Mouse (Mus musculus): ENCODE results near the gene Hes3.

The Hes3 gene

DNA sequence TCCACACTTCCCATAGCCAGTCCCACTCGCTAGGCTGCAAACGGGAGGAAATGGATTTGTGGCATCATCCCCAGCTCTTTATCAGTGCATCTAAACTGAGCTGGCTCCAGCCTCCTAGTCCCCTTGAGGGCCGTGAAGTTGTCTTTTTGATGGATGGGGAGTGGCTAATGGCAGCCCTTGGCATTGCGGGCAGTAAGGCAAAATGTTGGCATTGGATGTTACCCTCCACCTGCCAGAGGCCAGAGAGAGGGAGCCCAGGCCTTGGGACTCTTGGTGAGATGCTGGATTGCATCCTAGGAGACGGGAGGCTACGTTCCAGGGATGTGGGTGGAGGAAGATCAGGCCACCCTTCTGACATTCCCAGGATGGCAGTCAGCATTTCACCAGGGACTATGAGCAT lies 14.5 kb upstream of the Hes3 start:
- CTCF ChIA-PET = no interaction called here

DNA sequence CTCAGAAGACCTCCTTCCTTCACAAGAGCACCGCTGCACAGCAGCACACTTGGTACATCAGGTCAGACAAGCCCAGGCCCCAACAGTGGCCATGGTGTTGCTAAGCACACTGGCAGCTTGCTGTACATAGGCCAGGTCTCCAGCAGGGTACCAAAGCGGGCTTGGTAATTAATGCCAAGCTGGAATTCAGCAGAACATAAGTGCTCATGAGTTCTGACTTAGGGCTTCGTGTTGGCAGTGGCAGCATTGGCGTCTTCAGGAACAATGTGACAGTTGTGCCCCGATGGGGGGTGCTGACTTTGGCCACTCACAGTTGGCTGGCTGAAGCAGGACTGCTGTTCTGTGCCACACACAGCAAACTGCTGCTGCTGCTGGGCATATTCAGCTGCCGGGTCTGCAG lies 13.2 kb upstream of the Hes3 start:
- CTCF ChIA-PET = no interaction called here

DNA sequence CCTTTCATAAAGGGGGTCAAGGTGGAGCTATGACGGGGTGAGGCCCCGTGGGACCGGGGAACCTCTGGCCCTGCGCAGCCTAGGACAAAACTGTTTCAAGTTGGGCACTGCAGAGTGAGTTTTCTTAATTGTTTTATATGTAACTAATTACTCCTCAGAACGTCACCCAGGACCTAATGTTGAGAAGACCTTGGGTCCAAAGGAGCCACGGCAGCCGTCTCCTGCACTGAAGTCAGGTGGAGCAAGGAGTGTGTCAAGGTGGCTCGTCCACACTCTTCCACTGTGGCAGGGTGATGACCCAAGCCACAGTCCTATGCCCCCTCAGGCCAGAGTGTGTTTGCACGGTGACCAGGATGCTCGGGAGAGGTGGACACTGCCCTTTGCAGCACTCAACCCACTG lies 11.7 kb upstream of the Hes3 start:
- CTCF ChIA-PET = no interaction called here

DNA sequence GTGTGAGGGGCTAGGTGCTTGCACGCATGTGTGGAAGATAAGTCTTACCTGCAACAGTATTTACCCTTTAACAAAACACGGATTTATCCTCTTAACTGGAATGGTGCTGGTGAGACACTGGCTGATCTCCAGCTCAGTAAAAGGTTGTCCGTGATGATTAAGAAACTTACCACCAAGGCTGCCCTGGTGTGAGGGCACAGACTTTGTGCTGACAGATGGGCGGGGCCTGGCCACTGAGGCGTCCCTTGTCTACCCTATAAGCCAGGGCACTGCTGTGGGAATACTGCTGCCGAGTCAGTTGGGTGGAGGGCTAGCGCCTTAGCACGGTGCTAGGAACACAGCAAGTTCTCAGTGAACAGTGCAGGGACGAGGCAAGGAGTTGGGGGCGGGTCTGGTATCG lies 10.6 kb upstream of the Hes3 start:
- CTCF ChIA-PET = no interaction called here

DNA sequence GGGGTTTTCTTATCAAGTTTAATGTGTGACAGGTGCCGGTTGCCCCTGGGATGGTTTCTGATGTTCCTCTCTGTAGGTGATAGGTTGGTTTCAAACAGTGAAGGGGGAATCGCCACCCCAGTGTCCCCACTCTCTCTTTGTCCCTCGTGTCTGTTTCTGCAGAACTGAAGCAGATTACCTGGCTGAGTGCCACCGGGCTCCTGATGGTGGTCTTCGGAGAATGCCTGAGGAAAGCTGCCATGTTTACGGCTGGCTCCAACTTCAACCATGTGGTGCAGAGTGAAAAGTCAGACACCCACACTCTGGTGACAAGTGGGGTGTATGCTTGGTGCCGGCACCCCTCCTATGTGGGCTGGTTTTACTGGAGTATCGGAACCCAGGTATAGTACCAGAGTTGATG lies 8.9 kb upstream of the Hes3 start:
- CTCF ChIA-PET = no interaction called here

DNA sequence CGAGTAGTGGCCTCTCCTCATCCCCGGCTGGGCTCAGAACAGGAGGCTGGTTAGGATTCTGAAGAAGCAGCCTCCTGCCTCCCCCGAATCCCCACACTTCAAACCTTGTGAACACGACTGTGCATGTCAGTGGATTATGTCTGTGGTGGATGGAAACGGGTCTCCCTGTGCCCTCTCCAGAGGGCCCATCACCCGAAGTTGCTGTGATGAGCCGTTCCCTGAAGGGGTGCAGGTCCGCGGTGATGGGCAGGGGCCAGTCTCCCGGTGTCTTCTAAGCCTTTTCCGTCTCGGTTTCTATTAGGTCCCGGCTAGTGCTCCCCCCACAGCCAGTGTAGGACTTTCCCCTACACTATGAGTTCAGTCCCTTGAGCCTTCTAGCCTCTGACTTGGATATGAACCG lies 7.4 kb upstream of the Hes3 start:
- CTCF ChIA-PET = no interaction called here

DNA sequence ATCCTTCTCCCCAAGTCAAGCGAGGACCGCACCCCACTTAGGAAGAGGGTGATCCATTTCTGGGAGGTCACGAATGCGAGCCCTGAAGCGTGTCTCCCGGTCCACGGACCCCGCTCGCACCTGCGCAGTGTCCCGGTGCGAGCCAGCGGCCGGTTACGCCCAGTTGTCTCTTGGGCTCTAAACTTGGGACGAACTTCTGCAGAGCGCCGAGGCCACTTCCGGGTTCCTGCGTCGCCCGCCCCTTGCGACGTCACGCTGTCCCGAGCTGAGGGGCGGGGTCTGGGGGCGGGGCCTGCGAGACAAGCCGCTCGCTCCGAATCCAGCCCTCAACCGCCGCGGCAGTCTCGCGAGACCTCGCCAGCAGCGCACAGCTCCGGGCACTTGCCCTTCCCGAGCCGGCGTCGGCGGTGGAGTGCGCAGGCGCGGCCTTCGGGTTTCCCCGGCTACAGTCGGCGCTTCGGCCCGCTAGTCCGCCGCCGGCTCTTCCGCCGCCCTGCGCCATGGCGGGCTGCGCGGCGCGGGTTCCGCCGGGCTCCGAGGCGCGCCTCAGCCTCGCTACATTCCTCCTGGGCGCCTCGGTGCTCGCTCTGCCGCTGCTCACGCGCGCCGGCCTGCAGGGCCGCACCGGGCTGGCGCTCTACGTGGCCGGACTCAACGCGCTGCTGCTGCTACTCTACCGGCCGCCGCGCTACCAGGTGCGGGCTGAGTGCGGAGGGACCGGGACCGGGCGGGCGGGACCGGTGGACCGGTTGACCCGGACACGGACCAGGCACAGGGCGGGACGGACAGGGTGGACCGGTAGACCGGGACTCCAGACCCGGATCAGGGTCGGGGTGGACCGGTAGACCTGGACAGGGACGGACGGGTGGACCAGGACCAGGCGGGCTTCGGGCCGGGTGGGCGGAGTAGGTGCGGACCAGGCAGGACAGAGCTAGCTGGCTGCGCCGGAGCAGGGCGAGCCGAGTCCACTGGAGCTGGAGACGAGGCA lies 5.7 kb upstream of the Hes3 start, which contains the start of gene Icmt:
Gene Icmt (plus strand): TSS at position 354 of the 988 bp plus-strand sequence.
- CTCF ChIA-PET = no interaction called here

DNA sequence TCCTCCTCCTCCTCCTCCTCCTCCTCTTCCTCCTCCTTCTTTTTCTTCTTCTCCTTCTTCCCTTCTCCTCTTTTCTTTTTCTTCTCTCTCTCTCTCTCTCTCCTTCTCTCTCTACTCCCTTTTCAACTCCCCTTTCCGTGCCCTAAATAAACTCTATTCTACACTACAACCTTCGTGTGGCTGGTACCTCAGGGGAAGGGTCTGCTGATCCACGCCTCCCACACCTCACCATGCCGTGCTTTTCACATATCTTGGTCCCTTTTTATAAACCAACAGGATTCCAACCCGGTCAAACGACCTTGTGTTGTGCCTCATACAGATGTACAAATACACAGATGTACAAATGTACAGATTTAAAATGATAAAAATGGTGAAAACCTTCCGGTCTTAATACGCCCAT lies 4.9 kb upstream of the Hes3 start:
- CTCF ChIA-PET = no interaction called here

DNA sequence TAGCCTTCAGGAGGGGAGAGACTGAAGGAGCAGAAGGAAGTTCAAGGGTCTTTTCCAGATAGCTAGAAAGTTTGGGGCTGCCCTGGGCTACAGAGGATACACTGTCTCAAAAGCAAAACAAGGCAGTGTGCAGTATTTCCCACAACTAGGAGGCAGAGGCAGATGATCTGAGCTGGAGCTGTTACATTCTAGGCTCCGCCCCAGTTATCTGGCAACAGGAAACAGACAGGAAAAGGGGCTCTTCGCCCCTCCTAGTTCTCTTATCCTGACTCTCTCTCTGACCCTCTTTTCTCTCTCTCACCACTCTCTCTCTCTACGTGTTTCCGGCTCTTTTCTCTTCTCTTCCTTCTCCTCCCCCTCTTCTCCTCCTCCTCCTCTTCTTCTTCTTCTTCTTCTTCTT lies 4.5 kb upstream of the Hes3 start:
- CTCF ChIA-PET = no interaction called here

DNA sequence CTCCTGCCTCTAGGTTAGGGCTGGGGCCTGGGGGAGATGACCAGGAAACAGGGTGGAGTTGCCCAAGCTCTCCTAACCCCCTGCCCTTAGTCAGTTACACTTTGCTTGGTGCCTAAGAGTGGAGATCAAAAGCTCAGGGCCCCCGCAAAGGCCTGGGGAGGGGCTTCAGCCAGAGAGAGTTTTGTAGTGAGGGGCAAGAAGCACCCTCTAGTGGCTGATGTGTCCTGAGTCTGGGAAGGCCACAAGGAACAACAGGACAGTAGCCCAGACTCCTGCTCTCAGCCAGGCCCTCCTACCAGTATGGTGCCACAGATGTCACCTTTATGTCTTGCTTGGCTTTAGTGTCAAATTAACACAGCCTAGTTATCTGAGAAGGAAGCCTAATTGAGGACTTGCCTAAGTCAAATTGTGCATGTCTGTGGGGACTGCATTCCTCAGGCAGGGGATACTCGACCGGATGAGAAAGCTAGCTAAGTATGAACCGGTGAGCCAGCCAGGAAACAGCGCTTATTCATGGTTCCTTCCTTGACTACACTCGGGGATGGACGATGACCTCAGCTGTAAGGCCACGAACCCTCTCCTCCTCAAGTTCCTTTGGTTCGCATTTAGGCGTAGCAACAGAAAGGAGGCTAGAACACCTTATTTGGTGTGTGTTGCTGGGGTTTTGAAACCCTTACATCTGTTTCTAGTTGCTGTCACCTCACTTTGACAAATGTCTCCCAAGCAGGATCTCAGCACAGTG lies 2.9 kb upstream of the Hes3 start:
- CTCF ChIA-PET = no interaction called here

DNA sequence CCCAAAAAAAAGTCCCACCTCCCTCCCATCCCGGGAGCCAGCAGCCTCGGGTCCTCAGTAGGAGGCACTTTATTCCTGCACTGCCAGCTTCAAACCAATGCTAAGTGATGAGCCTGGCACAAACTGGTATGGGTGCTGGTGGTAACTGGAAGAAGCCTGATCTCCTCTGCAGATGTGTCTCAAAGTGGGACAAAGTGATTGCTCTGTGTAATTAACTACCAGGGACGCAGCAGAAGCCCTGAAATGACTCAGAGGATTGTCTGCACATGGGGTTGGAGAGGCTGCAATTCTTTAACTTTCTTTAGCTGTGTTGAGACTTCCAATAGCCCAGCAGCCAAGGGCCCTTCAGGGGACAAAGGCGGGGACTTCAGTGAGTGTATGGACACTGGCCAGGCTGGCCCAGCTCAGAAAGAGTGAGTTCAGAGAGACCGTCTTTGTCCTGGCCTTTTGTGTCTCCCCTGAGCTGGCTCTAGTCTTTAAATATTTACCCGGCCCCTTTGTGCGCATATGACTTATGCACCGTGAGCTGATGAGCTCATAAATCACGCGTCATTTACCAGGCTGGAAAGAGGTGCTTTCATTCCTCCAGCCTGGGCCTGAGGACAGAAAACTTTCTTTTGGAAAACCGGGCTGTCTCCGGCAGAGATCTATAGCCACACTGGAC lies 772 bp upstream of the Hes3 start:
- CTCF ChIA-PET = interaction anchor here (0.7 kb wide), 1 partner anchor 38 kb away, joined by 3 read pairs; no protein-coding TSS in a partner anchor

DNA sequence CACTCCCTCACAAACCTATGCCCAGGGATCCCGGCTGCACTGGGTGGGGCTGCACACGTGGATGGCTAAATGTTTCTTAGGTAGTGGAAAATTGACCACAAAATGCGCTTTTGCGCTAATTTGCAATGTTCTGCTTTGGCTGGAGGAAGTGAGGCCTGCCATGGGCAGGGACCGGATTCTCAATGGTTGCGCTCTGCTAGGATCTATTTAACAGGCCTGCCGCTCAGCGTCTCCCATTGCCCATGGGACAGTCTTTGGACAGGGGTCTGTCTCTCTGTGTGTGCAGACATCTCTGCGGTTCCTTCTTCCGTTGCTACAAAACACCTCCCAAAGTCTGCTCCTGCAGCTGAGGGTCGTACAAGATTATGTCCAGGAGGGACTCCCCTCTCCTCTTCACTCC lies 471 bp downstream of the Hes3 start:
- CTCF ChIA-PET = no interaction called here

DNA sequence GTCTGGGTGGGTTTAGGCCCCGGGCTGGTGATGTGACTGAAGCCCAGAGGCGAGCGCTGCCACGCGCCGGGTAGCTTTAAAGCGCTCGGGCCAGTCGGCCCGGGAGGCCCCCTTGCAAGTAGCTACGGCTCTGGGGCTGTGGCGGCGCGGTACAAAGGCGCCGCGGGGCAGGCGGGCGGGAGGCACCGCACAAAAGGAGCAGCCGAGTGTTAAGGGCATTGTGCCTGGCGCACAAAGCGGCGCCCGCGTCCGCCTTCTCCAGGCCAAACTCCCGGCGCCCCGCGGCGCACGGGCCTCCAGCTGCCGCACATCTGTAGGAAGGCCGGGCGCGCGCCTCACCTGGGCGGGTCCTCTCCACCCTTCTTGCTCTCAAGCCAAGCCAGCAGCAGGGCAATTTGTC lies 1.1 kb downstream of the Hes3 start:
- CTCF ChIA-PET = no interaction called here

DNA sequence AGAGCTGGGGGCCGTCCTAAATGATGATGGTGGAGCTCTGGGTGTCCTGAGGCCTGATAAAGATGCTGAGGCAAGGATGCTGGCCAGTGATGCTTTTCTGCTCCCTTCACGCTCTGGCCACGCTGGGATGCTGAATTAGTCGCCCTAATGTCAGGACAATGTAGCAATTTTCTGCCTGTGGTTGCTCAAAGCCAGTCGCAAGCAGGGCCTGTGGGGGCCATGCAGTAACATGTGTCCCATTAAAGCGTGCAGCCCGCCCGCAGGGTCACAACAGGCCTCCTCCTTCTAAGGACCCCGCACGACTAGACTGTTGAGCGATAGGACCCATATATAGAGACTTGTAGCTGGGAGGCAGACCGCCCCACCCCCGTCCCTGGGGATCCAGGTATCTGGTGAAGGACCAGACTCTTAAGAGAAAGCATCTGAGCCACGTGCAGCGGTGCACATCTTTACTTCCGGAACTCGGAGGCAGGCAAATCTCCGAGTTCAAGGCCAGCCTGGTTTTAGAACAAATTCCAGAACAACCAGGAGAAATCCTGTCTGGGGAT lies 3.0 kb downstream of the Hes3 start:
- CTCF ChIA-PET = no interaction called here

DNA sequence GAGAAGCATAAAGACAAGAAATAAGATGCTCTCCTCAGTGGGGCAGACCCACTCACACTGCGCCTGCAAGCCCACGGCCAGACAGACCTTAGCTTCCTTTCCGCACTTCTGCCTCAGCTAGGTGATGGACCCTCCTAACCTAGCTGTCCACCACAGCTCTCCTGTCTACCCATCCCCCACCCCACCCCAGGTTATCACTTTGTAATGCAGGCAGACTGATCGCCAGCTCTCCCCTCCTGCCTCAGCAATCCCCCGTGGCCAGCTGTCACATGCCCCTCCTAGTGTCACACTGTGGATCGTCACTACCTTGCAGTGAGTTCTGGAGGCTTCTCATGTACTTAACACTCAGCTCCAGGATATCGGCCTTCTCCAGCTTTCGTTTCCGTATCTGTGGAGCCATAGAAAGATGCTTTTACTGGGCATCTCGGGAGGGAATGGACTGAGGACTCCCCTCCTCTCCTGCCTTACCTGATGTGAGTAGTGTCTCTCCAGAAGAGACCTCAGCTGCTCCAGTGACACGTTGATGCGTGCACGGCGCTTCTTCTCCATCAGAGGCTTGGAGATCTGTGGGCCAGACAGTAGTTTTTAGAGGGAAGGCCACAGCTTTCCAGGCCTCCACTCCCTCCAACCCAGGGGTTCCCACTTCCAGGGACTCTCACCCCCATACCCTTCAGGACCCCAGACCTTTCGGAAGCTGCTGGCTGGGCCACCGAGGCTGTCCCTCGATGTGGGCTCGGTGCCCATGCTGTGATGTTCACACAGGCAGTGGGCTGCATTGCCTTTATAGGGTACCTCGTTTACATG lies 3.9 kb downstream of the Hes3 start:
- CTCF ChIA-PET = interaction anchor here (0.9 kb wide), 1 partner anchor 114 kb away, joined by 3 read pairs; no protein-coding TSS in a partner anchor

DNA sequence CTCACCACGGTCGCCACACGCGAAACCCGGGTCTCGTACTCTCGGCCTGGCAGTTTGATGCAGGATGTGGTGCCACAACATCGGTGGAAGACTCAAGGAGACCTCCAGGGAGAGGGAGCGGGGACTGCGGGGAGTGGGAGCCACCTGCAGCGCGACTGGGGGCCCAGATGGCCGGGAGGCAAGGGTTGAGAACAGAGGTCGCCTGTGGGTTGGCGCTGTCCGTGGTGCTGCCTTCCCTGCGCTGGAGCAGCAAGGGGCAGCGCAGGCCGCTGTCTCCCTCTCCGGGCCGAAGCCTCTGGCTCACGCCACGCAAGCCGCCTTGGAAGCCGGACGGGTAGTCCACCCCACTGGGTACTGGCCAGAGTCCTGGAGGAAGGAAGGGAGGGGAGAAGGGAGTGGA lies 4.6 kb downstream of the Hes3 start:
- CTCF ChIA-PET = interaction anchor here (0.9 kb wide), 1 partner anchor 113 kb away, joined by 3 read pairs; no protein-coding TSS in a partner anchor

DNA sequence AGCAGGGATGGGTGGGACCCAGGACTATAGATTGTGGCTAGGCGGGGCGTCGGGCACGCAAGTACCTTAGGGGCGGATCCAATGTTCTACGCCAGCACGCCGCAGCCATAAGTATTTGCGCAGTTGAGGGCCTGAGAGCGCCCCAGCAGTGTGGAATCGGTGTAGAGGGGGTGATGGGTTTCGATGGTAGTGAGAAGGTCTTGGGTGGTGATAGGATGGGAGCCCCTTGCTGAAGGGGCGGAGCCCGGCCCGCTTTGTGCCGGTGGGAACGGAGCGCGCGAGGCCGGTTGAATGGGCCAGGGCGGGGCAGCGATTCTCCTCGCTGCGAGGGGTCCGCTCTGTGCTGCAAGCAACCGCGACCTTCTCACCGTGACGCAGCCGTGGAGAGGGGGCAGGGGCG lies 5.3 kb downstream of the Hes3 start:
- CTCF ChIA-PET = interaction anchor here (0.7 to 0.9 kb wide), 2 partner anchors 11 to 113 kb away, joined by 3 to 4 read pairs; no protein-coding TSS in a partner anchor

DNA sequence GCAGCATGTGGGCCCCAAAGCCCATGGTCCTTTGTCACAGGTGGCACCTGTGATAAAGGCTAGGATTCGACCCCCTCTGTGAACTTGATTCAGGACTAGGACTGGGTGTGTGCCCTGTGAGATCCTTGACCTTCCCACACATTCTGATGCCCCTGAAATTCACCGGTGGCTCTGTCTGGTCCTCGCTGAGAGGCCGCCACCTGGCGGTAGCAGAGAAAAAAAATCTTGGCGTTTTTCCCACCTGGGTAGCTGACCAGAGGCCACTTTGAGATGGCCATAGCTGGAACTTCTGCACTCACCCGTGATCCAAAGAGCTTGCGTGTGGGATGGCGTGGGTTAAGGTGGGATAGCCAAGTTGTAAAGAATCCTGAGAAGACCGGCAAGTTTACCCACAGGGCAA lies 6.0 kb downstream of the Hes3 start:
- CTCF ChIA-PET = no interaction called here

DNA sequence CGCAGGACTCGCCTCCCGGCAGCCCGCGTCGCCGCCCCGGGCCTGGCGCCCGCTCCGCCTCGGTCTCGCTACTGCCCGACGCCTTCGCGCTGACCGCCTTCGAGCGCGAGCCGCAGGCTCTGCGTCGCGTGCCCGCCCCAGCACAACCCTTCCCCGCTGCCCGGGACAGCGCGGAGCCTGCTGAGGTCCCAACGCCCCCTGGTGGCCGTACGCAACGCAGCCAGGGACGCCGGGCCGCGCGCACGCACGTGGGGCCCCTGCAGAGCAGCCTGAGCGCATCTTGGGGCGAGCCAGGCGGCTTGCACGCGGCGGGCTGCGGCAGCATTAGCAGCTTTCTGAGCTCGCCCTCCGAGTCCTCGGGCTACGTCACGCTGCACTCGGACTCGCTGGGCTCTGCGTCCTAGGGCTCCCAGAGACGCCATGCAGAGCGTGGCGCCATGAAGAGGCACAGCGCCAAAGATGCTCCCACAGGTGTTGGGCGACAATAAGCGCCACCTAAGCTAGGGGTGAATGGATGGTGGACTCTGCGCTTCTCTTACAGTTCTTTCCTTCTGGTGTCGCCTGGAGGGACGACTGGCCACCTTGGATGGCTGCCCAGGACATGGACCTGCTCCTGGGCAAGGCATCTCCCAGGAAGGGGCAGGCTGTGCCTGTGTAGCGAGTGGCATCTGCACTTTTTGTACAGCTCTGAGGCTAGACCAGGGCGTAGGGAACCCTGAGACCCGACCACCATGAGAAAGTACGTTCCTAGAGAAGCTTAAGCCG lies 8.1 kb downstream of the Hes3 start:
- CTCF ChIA-PET = interaction anchor here (0.6 to 0.8 kb wide), 2 partner anchors 49 to 354 kb away, joined by 4 to 9 read pairs; no protein-coding TSS in a partner anchor

DNA sequence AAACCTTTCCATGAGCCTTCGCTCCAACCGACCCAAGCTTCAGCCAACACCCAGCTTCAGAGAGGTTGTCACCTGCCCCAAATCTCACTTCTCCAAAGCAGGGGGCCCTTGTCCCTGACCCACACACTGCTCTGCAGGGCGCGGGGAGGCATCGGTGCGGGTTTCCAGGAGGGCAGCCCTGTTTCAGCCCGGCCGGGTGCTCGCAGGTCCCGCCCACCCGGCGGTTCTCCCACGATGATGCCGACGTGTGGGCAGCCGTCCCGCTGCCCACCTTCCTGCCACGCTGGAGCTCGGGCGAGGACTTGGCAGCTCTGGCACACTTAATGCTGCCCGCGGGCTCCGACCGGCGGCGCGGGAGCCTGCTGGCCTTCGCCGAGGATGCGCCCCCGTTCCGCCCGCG lies 8.7 kb downstream of the Hes3 start:
- CTCF ChIA-PET = interaction anchor here (0.8 kb wide), 1 partner anchor 50 kb away, joined by 4 read pairs; no protein-coding TSS in a partner anchor
